Mouse (Mus musculus): ENCODE results near the gene Wiz. TPM values are rescaled to one million over a fixed set of nuclear protein-coding genes. Genes with fewer than 3 reads are reported as not detected.

Gene Wiz
- polyA plus RNA-seq, 1 experiment, result 21.0 TPM

DNA sequence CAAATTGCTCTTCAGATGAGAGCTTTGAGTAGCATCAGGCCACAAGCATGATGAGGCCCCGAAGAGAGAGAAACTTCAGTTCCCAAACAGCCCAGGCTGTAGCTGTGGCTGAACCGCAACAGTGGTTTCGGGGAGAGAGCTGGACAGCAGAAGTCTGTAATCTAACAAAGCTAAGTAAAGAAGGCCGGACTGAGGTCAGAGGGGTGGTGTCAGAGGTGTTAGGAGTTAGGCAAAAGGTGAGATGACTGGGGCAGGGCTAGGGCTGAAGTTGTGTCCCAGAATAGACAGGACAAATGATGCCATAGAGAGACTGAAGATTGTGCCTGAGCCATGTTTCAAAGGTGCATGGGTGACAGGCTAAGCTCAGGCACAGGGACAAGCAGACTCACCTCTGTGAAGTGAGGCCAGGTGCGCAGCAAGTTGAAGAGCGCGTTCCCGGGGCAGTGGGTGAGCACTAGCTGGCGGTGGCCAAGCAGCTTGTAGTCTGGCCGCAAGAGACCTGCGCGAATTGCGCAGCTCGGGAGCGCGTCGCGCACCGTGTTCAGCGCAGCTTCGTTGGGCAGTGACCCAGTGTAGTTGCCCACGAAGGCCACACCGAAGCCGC, 26.3 kb upstream of the Wiz start:
- Histone ChIP-seq H3ac (ENCODE audit: control insufficient read depth, insufficient read length) (no peak overlapping the region), H3K36me3 (ENCODE audit: control insufficient read depth, insufficient read depth) (no peaks in the 10 kb centered on the region), H3K4me2 (ENCODE audit: low read depth) (no peak overlapping the region), H3K4me3 (no peak overlapping the region), H3K27me3 (ENCODE audit: control insufficient read depth, insufficient read depth, insufficient read length) (peaks cover 43% of the 10 kb centered on the region), H3K79me2 (ENCODE audit: control insufficient read depth, insufficient read depth) (no peaks in the 10 kb centered on the region)
- TF ChIP-seq TCF12 (IDR thresholded peaks at IDR 0.05; ENCODE audit: insufficient read depth, poor library complexity, severe bottlenecking) (no peak), MYOD1 (IDR thresholded peaks at IDR 0.05; ENCODE audit: control insufficient read depth in 1 of 3, insufficient read length in 2 of 3, low read depth in 2 of 3) (no peak), REST (IDR thresholded peaks at IDR 0.05; ENCODE audit: insufficient read depth, insufficient read length) (no peak), E2F4 (IDR thresholded peaks at IDR 0.05; ENCODE audit: insufficient read depth) (no peak), TCF3 (IDR thresholded peaks at IDR 0.05; ENCODE audit: insufficient read length, low read depth) (no peak), MYOG (IDR thresholded peaks at IDR 0.05; ENCODE audit: control insufficient read depth in 1 of 3, insufficient read depth in 1 of 3, insufficient read length in 2 of 3, low read depth in 2 of 3) (no peak), CEBPB (IDR thresholded peaks at IDR 0.05; ENCODE audit: insufficient read depth, poor library complexity, severe bottlenecking) (no peak), USF1 (IDR thresholded peaks at IDR 0.05; ENCODE audit: low read depth) (no peak), POLR2A (IDR thresholded peaks at IDR 0.05; ENCODE audit: insufficient read length, low read depth) (no peak), SRF (IDR thresholded peaks at IDR 0.05; ENCODE audit: control insufficient read depth, insufficient read length, low read depth) (no peak), MAX (IDR thresholded peaks at IDR 0.05; ENCODE audit: low read depth) (no peak), POLR2AphosphoS2 (IDR thresholded peaks at IDR 0.05; ENCODE audit: insufficient read length, low read depth) (no peak)

- peaks cover 24% of the 10 kb centered on the region for H3K27me3 ChIP-seq (ENCODE audit: control insufficient read depth, insufficient read depth, insufficient read length)
- no peak overlapping the region for H3K4me3 ChIP-seq
- H3K36me3 ChIP-seq (ENCODE audit: control insufficient read depth, insufficient read depth), result no peaks in the 10 kb centered on the region
- H3ac ChIP-seq (ENCODE audit: control insufficient read depth, insufficient read length), result no peak overlapping the region
- H3K4me2 ChIP-seq (ENCODE audit: low read depth), result no peak overlapping the region
- H3K79me2 ChIP-seq (ENCODE audit: control insufficient read depth, insufficient read depth), result no peaks in the 10 kb centered on the region
- no peak for TF ChIP-seq TCF3 (IDR thresholded peaks at IDR 0.05; ENCODE audit: insufficient read length, low read depth)
- TF ChIP-seq POLR2A (IDR thresholded peaks at IDR 0.05; ENCODE audit: insufficient read length, low read depth), result no peak
- TF ChIP-seq MYOD1 (IDR thresholded peaks at IDR 0.05; ENCODE audit: control insufficient read depth in 1 of 3, insufficient read length in 2 of 3, low read depth in 2 of 3), result no peak
- no peak for TF ChIP-seq SRF (IDR thresholded peaks at IDR 0.05; ENCODE audit: control insufficient read depth, insufficient read length, low read depth)
- TF ChIP-seq USF1 (IDR thresholded peaks at IDR 0.05; ENCODE audit: low read depth), result no peak
- no peak for TF ChIP-seq E2F4 (IDR thresholded peaks at IDR 0.05; ENCODE audit: insufficient read depth)
- no peak for TF ChIP-seq POLR2AphosphoS2 (IDR thresholded peaks at IDR 0.05; ENCODE audit: insufficient read length, low read depth)
- no peak for TF ChIP-seq MYOG (IDR thresholded peaks at IDR 0.05; ENCODE audit: control insufficient read depth in 1 of 3, insufficient read depth in 1 of 3, insufficient read length in 2 of 3, low read depth in 2 of 3)
- TF ChIP-seq TCF12 (IDR thresholded peaks at IDR 0.05; ENCODE audit: insufficient read depth, poor library complexity, severe bottlenecking), result no peak
- no peak for TF ChIP-seq MAX (IDR thresholded peaks at IDR 0.05; ENCODE audit: low read depth)
- TF ChIP-seq CEBPB (IDR thresholded peaks at IDR 0.05; ENCODE audit: insufficient read depth, poor library complexity, severe bottlenecking), result no peak
- no peak for TF ChIP-seq REST (IDR thresholded peaks at IDR 0.05; ENCODE audit: insufficient read depth, insufficient read length)
Observed at GRCm38 (mm10) chr17:32411898-32412297, 22.7 kb upstream of the Wiz start.

- peaks cover 9% of the 10 kb centered on the region for H3K27me3 ChIP-seq (ENCODE audit: control insufficient read depth, insufficient read depth, insufficient read length)
- H3K4me3 ChIP-seq, result no peak within 1 kb of the TSS
- TF ChIP-seq REST (IDR thresholded peaks at IDR 0.05; ENCODE audit: insufficient read depth, insufficient read length) (no peak), POLR2AphosphoS2 (IDR thresholded peaks at IDR 0.05; ENCODE audit: insufficient read length, low read depth) (no peak), TCF12 (IDR thresholded peaks at IDR 0.05; ENCODE audit: insufficient read depth, poor library complexity, severe bottlenecking) (no peak), USF1 (IDR thresholded peaks at IDR 0.05; ENCODE audit: low read depth) (no peak), POLR2A (IDR thresholded peaks at IDR 0.05; ENCODE audit: insufficient read length, low read depth) (no peak), SRF (IDR thresholded peaks at IDR 0.05; ENCODE audit: control insufficient read depth, insufficient read length, low read depth) (no peak), MYOG (IDR thresholded peaks at IDR 0.05; ENCODE audit: control insufficient read depth in 1 of 3, insufficient read depth in 1 of 3, insufficient read length in 2 of 3, low read depth in 2 of 3) (no peak), TCF3 (IDR thresholded peaks at IDR 0.05; ENCODE audit: insufficient read length, low read depth) (no peak)
Observed at GRCm38 (mm10) chr17:32403417-32403816, 14.2 kb upstream of the Wiz start, which contains the start of gene Rasal3. TSS of gene Rasal3 (minus strand) at chr17:32403583.

GRCm38 (mm10) chr17:32402779-32403157, 13.5 kb upstream of the Wiz start:
- H3K36me3 ChIP-seq (ENCODE audit: control insufficient read depth, insufficient read depth), result no peaks in the 10 kb centered on the region
- H3K79me2 ChIP-seq (ENCODE audit: control insufficient read depth, insufficient read depth), result no peaks in the 10 kb centered on the region
- H3K27me3 ChIP-seq (ENCODE audit: control insufficient read depth, insufficient read depth, insufficient read length), result peaks cover 13% of the 10 kb centered on the region
- no peak overlapping the region for H3ac ChIP-seq (ENCODE audit: control insufficient read depth, insufficient read length)
- H3K4me3 ChIP-seq, result no peak overlapping the region
- no peak overlapping the region for H3K4me2 ChIP-seq (ENCODE audit: low read depth)
- TF ChIP-seq SRF (IDR thresholded peaks at IDR 0.05; ENCODE audit: control insufficient read depth, insufficient read length, low read depth), result no peak
- TF ChIP-seq MYOG (IDR thresholded peaks at IDR 0.05; ENCODE audit: control insufficient read depth in 1 of 3, insufficient read depth in 1 of 3, insufficient read length in 2 of 3, low read depth in 2 of 3), result no peak
- no peak for TF ChIP-seq TCF3 (IDR thresholded peaks at IDR 0.05; ENCODE audit: insufficient read length, low read depth)

More at GRCm38 (mm10) chr17:32403417-32403816, 14.2 kb upstream of the Wiz start, which contains the start of gene Rasal3:
- no peaks in the 10 kb centered on the region for H3K36me3 ChIP-seq (ENCODE audit: control insufficient read depth, insufficient read depth)
- no peaks in the 10 kb centered on the region for H3K79me2 ChIP-seq (ENCODE audit: control insufficient read depth, insufficient read depth)
- no peak within 1 kb of the TSS for H3K4me2 ChIP-seq (ENCODE audit: low read depth)
- H3ac ChIP-seq (ENCODE audit: control insufficient read depth, insufficient read length), result no peak within 1 kb of the TSS

Data from myocyte (in vitro differentiated cells).